Mouse (Mus musculus): ENCODE results near the gene Pax6. TPM values are rescaled to one million over a fixed set of nuclear protein-coding genes. Genes with fewer than 3 reads are reported as not detected.

Pax6 gene
- 10 to 100 TPM; 10.2 to 12.9 TPM for total RNA-seq (2021)
- long read RNA-seq, partial matches to known transcripts, result 2 of 5 reads
- long read RNA-seq, other reads (novel, unspliced or antisense), result 1 of 5 reads

DNA sequence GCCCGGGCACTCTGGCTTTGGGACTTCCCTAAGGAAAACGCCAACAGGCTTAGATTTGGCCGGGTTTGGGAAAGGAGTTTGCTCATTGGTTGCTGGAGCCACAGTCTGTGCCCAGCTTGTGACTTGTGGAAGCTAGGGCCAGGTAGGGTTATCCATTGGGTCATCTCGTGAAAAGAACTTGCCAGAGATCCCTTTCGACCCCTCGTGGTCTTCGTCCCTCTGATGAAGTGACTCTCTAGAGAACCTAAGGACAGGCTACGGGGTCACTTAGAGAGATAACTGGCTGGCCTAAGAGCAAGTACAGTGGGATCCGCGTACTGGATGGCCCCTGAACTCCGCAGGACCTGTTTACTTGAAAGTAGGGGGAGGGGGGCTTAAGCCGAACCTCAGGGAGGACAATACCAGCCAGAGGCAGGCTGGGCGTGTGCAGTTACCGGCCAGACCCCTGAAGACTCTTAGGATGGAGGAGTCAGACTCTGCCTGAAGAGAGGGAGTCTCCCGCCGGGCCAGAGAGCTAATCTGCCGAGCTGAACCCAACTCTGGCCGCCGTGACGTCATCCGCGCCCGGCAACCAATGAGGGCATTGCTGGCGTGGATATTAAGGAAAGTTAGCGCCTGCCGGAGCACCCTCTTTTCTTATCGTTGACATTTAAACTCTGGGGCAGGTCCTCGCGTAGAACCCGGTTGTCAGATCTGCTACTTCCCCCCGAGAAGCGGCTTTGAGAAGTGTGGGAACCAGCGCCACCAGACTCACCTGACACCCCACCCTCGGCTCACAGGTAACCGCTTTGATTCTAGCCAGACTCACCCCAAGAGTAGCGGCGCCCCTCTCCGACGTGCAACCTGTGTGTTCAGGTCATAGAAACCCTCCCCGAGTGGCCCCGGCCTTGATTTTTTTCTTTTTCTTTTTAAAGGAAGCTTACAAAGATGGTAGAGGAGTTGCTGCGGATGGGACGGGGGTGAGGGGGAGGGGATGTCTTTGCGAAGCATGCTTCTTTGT is at the start of gene Pax6:
Gene Pax6 (plus strand): TSS at position 630 of the 1,000 bp plus-strand sequence.
- DNase-seq (ENCODE audit: low spot score in 2 of 2), result no peak

DNA sequence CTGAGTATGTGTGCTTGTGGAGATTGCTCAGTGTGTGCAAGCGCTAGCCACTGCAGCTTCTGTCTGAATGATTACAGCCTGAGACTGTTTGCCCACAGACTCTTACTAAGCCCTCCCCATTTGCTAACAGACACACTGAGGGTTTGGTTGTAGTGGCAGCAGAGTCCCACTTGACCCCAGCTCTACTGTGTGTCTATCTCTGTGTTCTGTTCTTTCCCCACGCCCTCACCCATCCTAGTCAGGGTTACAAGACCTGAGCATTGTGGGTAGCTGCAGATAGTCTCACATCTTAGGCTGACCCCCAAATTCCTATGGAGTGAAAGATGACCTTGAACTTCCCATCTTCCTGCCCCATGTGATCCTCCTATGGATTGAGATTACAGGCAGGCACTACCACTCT is 19.8 kb upstream of the Pax6 start:
- DNase-seq (ENCODE audit: low spot score in 2 of 2), result no peak

DNA sequence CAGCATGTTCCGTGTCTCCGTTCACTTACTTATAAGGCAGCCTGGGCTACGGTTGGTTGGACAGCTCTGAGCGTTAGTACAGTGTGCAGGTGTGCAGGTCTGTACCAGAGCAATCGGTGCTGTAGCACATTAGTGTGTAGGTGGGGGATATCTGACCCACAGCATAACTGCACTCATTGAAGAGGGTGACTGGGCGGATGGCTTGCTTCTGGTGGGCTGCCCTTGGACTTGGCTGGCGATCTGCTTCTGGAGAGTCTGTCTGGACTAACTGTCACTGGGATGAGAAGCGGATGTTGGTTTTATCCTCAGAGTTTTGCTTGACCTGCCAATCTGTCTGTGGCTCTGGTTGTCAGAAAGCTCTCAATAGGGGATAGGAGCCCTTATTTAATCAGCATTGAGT is 12.2 kb upstream of the Pax6 start:
- DNase-seq (ENCODE audit: low spot score in 2 of 2), result no peak

DNA sequence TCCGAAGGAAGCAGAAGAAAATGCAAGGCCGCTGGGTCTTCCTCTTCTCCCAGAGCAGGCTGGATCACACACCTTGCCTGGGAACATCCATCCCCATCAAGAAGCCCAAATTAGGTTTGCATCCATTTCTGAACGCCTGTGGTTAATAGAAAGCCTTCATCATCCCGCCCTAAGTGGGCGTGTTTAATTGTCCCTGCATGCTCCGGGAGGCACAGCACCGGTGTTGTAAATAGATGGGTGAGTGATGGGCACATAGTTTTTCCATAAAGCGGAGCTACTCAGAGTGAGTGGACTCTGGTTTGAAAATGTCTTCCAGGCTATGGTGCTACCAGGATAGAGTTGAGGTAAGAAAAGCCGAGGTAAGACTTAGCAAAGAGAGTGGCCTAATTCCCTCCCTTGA is 9.3 kb upstream of the Pax6 start:
- DNase-seq (ENCODE audit: low spot score in 2 of 2), result no peak

DNA sequence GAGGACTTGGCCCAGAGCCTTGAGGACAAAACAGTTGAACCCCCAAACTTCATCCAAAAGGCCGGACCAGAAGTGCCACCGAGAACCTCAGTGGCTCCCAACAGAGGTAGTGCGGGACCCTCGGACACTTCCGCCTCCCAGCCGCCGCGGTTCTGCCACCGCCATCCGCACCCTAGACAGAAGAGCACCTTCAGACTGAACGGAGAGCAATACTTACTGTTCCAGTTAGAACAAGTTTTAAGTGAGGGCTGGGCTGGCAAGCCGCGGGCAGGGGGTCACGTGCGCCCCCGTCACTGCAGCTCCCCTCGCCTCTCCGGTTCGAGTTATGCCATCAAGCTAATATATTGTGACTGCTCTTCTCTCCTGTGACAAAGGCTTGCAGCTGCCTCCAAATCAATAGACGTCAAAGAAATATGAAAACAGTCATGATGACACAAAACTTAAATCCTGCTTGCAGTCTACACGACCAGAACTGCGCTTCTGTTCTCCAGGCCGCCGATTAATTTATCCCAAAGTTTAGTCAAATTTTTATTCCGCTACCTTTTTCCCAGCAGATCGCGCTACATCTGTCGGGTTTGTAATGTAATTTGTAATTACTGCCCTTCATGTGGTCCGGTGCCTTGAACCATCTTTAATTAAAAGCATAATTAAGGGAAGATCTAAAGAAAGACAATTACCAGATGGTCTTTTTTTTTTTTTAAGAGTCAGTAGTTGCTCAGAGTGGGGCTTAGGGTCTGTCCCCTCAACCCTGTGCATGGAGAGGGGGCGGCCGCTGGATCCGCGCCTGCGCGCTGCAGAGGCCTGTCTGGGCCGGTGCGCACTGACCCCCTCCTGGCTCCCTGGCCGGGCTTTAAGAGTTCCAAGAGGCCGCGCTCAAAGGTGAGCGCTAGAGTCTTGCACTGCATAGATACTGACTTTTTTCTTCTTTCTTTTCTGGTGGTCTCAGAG is 8.5 kb upstream of the Pax6 start:
- DNase-seq (ENCODE audit: low spot score in 2 of 2), result no peak

DNA sequence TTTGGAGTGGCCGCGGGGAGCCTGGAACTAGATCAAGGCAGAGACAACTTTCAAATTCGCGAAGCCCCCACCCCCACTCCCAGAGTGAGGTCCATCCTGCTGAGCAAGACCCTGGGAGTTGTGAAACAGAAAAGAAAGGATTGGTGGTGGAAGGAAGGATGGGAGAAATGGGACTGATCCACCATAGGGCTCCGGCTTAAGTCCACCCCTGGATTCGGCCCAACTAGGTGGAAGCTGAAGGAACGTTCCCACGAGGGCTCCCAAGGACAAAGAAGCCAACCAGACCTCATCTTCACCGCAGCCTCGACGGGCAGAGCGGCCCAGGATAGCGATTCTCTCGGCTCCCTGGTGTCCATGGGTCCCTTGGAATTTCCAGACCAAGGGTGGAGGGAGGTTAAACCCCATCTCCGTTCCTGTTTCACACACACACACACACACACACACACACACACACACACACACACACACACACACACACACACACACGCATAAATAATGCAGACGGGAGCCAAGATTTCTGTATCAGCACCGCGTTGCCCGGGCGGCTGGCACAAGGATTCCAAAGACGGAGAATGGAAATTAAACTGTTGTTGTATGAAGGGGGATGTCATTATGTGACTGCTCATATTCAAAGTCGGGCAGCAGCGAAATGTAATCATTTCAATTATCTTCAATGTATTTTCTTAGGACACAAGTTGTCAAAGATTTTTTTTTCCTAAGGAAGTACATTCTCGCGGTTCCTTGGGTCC is 7.7 kb upstream of the Pax6 start:
- DNase-seq (ENCODE audit: low spot score in 2 of 2), result no peak

DNA sequence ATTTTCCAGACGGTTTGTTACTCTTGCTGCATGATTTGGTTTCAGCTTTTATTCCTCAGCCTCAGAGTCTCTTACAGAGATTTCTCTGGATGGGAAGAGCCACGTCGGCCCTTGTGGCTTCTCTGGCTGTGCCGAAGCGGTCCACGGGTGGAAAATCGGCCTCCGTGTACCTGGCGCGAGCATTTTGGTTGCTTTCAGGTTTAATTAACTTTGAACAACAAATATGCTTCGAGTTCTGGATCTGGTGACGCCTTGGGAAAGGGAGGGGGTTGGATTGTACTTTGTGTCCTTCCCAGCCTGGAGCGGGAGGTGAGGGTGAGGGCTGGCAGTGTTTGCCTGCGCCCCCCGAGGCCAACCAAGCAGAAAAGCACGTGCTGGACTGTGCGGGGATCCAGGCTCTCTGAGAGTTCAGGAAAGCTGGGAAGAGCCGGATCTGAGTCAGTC is 7.1 kb upstream of the Pax6 start:
- no peak for DNase-seq (ENCODE audit: low spot score in 2 of 2)

DNA sequence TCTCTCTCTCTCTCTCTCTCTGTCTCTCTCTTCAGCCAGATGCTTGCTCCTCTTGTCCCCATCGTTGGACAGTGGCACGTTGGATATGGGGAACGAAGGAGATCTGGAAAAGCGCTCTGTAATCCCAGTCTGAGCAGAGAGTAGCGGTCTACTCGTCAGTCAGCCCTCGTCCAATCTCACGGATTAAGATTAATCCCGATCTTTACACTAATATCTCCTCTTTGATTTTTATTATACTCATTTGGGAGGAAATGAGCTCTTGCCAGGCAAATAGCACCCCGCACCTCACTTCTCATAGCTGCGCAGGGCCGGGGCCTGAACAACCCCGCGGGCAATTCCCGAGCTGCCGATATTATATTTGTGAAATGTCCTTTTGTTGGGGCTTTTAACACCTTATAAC is 6.6 kb upstream of the Pax6 start:
- no peak for DNase-seq (ENCODE audit: low spot score in 2 of 2)

DNA sequence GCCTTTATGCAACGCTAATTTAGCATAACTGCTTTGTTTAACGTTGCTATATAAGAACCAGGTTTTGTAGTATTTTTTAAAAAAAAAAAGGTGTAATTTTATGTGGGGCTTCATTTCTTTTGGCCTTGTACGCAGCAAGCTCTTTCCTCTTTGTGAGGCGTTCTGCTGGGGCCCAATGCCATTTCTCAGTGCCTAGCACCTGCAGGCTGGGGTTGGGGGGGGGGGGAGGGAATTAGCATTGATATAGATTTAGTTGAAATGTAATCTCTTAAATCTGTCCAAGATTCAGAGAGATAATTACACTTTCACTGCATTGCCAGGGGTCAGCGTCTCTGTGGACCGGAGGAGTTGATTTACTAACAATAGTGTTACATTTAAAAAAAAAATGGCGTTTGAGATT is 6.1 kb upstream of the Pax6 start:
- DNase-seq (ENCODE audit: low spot score in 2 of 2), result no peak

DNA sequence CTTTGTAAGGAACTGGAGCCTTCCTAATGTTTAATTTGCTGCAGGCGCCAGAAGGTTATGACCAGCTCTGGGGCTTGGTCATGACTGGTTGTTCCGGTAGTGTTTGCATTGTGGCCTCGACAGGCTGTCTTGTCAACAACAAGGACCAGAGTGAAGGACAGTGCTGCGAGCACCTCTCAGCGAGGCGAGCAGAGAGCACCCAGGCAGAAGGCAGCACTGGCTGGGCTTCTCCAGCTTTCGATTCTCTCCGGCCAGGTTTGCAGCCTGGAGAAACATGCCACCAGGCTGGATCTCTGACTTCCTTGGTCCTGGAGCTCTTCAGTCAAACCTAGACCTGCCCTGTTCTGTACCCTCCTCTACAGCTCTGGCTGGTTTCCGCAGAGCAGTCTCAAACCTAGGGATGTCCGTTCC is 5.6 kb upstream of the Pax6 start:
- no peak for DNase-seq (ENCODE audit: low spot score in 2 of 2)

DNA sequence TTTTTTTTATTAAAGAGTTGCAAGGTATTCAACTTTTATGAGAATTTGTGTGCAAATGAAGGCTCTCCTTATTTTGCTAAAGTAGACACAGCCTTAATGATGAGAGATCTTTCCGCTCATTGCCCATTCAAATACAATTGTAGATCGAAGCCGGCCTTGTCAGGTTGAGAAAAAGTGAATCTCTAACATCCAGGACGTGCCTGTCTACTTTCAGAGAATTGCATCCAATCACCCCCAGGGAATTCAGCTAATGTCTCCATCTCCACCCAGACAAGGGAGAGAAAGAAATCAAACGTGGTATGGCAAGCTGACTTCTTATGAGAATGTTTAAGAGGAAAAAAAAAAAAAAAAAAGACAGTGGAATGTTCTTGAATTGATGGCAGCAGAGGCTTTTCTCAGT is 3.7 kb upstream of the Pax6 start:
- DNase-seq (ENCODE audit: low spot score in 2 of 2), result no peak

DNA sequence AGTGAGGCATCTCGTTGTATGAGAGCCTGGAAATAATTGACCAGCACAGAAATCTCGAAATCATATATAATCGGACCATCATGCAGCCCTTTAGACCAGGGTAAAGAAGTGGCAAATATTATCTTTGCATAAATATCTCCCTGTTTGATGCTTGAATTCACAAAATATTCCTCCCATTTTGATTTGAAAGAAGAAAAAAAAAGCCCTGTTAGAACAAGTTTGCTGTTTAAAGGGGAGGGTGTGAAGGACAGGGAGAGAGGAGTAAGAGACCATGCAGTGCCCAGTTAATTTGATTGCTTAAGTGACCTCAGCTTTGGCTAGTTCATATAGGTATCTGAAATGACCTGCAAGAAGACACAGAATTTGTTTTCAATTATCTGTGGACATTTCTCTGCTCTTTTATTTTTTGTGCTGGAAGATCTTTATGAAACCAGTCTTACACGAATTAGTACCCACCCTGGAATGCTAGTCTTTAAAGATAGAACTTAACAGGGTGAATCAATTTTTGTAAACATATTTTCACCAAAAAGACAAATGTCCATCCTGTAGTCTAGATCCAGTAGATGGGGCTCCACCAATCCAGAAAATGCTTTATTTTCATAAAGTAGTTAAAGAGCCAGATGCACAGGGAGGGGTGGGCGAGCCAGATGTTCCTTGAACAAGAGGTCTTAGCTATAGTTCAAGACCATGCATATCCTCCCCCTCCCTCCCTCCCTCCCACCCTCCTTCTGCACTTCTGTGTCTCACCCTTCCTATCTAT is 3.0 kb upstream of the Pax6 start:
- no peak for DNase-seq (ENCODE audit: low spot score in 2 of 2)

DNA sequence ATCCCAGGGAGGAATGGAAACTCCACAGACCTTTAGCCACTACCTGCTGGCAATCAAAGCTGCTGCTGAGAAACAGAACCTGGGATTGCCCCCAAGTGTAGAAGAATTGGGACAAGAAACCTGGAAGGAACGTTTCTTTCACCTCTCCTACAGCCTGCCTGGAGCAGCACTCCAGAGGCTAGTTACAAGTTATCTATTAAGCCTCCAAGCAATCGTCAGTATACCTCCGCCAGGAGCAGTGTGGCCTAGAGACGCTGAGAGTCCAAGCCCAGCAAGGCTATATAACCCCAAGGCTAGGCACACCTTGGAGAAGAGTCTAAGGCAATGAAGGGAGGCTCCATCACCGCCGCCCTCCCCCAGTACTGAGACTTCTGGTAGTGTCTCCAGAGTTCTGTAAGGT is 2.4 kb upstream of the Pax6 start:
- no peak for DNase-seq (ENCODE audit: low spot score in 2 of 2)

DNA sequence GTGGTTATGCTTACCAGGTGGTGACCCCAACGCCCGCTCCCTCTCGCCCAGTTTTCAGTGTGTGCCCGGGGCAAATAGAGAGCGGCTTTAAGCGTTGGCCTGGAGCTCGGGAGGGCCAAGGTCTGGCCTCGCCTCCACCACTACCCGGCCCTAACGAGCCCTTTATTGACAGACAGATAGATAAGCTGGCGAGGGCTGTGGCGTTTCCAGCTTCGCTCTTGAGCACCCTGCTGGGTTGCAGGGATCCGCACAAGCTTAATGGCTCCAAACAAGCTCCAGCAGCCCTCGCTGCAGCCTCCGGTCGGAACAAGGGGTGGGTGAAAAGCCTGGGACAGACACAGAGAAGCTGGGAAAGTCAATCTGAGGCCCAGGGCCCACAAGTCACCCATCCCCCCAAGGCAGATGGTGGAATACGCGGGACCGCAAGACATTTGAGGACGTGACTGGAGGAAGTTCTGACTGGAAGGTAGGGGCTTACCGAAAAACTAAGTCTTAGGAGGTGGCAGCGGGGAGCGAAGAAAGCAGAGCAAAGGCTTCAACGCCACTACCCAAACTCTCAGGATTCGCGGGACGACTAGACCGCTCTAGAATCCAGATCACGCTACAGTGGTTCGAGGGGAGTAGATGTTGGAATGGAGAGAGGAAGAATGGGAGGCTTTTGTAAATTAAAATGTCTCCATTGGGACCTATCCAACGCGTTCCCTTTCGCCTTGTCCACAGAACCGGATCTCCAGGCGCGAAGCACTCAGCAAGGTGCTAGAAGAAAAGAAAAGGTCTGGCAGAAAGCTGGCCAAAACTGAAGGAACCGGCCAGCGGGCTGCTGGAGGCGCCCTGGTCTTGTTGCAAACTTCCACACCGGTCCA is 1.7 kb upstream of the Pax6 start:
- no peak for DNase-seq (ENCODE audit: low spot score in 2 of 2)

DNA sequence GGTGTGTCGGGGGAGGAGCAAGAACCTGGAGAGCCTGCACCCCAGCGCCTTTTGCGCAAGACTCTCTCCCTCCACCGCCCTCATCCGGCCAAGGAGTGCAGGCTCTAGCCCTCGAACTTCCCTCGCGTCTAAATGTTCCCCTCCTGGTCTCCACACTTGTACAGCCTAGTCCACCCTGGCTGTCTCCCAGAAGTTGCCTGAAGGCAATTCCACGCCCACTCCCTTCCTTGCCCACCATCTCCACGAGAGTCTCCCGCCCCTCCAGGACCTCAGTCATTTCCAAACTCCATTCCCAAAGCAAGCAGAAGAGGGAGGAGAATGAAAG is 1.1 kb upstream of the Pax6 start:
- no peak for DNase-seq (ENCODE audit: low spot score in 2 of 2)

DNA sequence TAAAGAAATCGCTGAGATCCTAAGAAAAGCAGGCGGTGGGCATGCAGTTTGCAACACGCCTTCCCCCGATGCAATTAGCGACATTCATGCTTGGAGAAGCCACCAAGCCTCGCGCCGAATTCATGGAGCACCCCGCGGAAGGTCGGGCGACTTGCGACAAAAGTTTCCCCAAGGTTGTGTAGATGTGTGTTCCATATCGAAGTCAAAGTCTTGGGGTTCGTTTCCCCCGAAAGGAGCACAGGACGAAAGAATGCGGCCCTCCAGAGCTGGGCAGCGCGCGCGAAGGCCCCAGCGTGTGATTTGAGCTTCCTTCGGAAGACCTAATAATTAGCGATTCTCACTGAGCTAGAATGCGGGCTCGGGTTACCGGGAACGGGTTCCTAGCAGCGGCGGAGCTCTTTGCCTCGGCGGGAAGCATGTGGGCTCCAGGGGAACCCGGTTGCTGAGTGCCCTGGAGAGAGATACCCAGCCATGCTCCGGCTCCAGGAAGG is 716 bp downstream of the Pax6 start:
- no peak for DNase-seq (ENCODE audit: low spot score in 2 of 2)

DNA sequence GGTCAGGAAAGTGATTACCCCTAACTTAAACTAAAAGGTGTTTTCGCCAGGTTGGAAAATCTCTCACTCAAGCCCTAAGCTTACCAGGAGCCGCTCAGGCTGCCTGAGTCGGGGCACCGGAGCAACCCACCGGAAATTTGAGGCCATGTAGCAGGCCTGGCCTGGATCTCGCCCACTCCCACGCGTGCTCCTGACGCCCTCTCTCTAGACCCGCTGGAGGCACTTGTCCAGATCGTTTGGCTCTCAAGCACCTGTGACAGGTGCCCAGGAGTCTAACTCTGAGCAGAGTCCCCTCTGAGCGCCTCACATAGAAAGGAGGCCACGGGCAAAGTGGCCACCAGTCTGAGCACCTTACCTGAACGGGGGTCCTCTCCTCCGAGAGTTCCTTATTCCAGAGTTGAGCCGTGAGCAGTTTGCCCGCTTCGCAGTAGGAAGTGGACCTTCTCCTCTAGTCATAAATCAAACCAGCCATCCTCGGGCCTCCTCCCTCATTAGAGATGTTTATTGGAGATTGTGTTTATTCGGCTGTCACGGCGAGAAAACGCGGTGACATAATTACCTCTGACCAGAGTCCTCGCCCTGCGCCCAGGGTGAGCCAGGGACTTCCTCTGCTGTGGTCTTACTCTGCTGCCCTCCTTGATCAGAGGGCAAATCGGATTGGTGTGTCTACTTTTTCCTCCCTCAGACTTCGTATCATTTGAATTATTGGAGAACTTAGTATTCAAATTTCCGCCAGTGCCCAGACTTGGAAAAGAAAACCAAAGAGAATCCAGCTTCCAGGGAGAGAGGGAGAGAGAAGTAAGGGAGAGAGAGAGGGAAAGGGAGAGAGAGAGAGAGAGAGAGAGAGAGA is 1.4 kb downstream of the Pax6 start:
- no peak for DNase-seq (ENCODE audit: low spot score in 2 of 2)

DNA sequence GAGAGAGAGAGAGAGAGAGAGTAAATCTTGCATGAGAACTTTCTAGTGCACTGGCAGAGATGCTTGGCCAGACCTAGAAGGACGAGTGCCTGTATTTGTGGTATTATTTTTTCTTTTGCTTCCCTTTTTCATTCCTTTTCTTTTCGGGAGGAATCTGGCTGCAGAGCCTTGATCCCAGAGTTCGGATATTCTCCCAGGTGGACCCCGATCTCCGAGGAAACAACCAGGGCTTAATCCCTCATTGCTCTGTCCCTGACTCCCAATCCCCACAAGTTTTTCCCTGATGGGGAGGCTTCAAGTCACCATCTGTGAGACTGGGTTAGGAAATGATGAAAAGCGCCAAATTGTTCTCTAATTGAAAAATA is 2.0 kb downstream of the Pax6 start:
- DNase-seq (ENCODE audit: low spot score in 2 of 2), result no peak

Measured in layer of hippocampus, adult 18-20 months (tissue).